Comparison of ENCODE assay signal across 9 mouse cellular contexts in the genomic region with DNA sequence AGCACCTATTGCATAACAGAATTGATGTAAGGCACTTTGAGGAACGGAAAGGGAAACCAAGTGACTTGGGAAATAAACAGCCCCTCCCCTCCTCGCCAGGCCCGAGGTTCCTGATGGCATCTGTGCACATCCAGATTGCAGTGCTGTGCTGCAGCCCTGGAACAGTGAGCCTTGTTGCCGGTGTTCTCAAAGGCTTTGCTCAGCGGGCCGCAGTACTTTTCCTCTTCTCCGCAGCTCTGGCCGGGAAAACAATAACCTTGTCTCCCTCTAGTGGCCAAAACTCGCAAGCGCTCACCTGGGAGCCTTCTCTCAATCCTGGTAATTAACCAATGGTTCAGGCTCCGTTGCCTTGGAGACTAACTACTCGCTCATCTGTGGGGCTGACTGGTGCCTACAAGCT. TPM values are rescaled to one million over a fixed set of nuclear protein-coding genes. Genes with fewer than 3 reads are reported as not detected.
DNase-seq lines count a peak whose midpoint lies in the region; ATAC-seq and TF ChIP-seq lines count a peak whose summit lies in the region.
"Had no signal": no experiment of that assay in that cellular context is flagged by ENCODE, and none has a peak within 500 bp of the region (broad histone marks: within the 10 kb centered on the region; RNA-seq: fewer than 3 reads in every experiment).

No protein-coding gene starts in this region.

- H3K9me3 ChIP-seq in ES-E14 (ENCODE audit: control insufficient read depth, insufficient read depth, low read depth, low read length) = no peaks in the 10 kb centered on the region
- H3K9me3 ChIP-seq in hindbrain, embryonic 11.5 days (ENCODE audit: control insufficient read depth, low read length) = no peaks in the 10 kb centered on the region

- H3K36me3 ChIP-seq in ES-E14 (ENCODE audit: control insufficient read depth, insufficient read depth, low read length, poor library complexity, severe bottlenecking) = no peaks in the 10 kb centered on the region
- no peaks in the 10 kb centered on the region for H3K36me3 ChIP-seq in hindbrain, embryonic 11.5 days (ENCODE audit: control insufficient read depth, insufficient read depth, low read length)

- H3K27me3 ChIP-seq in hindbrain, embryonic 11.5 days (ENCODE audit: control insufficient read depth, insufficient read depth, low read length) = no peaks in the 10 kb centered on the region

- H3K4me1 ChIP-seq in ES-E14 (ENCODE audit: control insufficient read depth in 2 of 2, insufficient read depth in 2 of 2, low read length in 2 of 2, poor library complexity in 1 of 2) = peaks cover 0 to 4% of the 10 kb centered on the region in 2 experiments; a peak in 1 of 4 replicates
- H3K4me1 ChIP-seq in hindbrain, embryonic 11.5 days (replicated peaks; ENCODE audit: control insufficient read depth, insufficient read depth, low read length) = no peaks in the 10 kb centered on the region

- H3K27ac ChIP-seq in ES-E14 (ENCODE audit: insufficient read depth, low read depth, low read length, poor library complexity, severe bottlenecking) = no peak overlapping the region
- no peak overlapping the region for H3K27ac ChIP-seq in hindbrain, embryonic 11.5 days (ENCODE audit: low read depth, low read length)

- 5% methylated on average over 12 of the region's 12 CpGs for WGBS in hindbrain, embryonic 11.5 days

- peak; percentile 70 for ATAC-seq in frontal cortex, adult (ENCODE audit: low TSS enrichment)
- ATAC-seq in hindbrain, embryonic 11.5 days (ENCODE audit: low FRiP score) = peak; percentile 57

- H3K9ac ChIP-seq in ES-E14 (ENCODE audit: insufficient read depth, low read depth, low read length, poor library complexity, severe bottlenecking) = no peak overlapping the region
- H3K9ac ChIP-seq in hindbrain, embryonic 11.5 days (ENCODE audit: low read depth, low read length) = no peak overlapping the region

- H3K4me3 ChIP-seq in ES-E14 (ENCODE audit: insufficient read depth in 1 of 2, low read depth in 1 of 2, low read length in 2 of 2, poor library complexity in 1 of 2, severe bottlenecking in 1 of 2) = no peak overlapping the region
- H3K4me3 ChIP-seq in hindbrain, embryonic 11.5 days (ENCODE audit: low read depth, low read length) = no peak overlapping the region

- in situ Hi-C loops in ES-E14 (cut with MboI; ENCODE audit: low sequenced_read_pairs in 2 of 2, unreplicated experiment in 2 of 2) = no loop called here

- DNase-seq in ES-E14 (ENCODE audit: low read depth, low spot score) = peak; percentile 78
- DNase-seq in cerebellum, adult 18-20 months = peak; percentile 93 to 96
- peak; percentile 87 for DNase-seq in hindbrain, embryonic 11.5 days (ENCODE audit: low spot score)
- DNase-seq in layer of hippocampus, postnatal 14 days (ENCODE audit: low spot score in 2 of 2) = peak; percentile 91 to 94
- DNase-seq in lung, postnatal 10 days = peak; percentile 67
- peak; percentile 61 for DNase-seq in ovary, postnatal 36 days (ENCODE audit: low spot score)
- DNase-seq in thymus, postnatal 4 days = peak; percentile 74

- no peak overlapping the region for H3K4me2 ChIP-seq in hindbrain, embryonic 11.5 days (replicated peaks; ENCODE audit: low read depth, low read length)

TF ChIP-seq in ES-E14, 5 proteins besides CTCF, POLR2A, EP300 and RAD21:
- TF ChIP-seq HCFC1 (IDR thresholded peaks at IDR 0.05; ENCODE audit: borderline replicate concordance, insufficient read depth, low read length) (no peak), MAFK (IDR thresholded peaks at IDR 0.05; ENCODE audit: insufficient read depth, low read depth, low read length) (no peak), ZNF384 (IDR thresholded peaks at IDR 0.05; ENCODE audit: low read depth, low read length) (no peak), ZC3H11A (IDR thresholded peaks at IDR 0.05; ENCODE audit: borderline replicate concordance, low read depth, low read length) (no peak), CHD2 (IDR thresholded peaks at IDR 0.05; ENCODE audit: low read depth, low read length) (no peak)
TF ChIP-seq in ES-E14: peak in this region for 0.

RNA-seq across cellular contexts. Expression of gene Kcna6, which starts 38.4 kb away (rescaled TPM):
- total RNA-seq in ES-E14 (2012; rRNA removed) = 0.42 and 0.67 TPM in 2 replicates
- 5.0 and 6.2 TPM in 2 replicates for polyA plus RNA-seq in hindbrain, embryonic 11.5 days (2014; fragmentation: Nextera tagmentation; extraction: Ambion mirVana)
- 10 to 100 TPM; 47.9 to 48.4 TPM for total RNA-seq in layer of hippocampus, postnatal 14 days (2021)
- total RNA-seq: neutrophil, adult 5-6 weeks had no signal

RNA-seq across cellular contexts. Expression of gene Kcna1, which starts 55.9 kb away (rescaled TPM):
- total RNA-seq in ES-E14 (2012; rRNA removed) = 0.18 and 0.21 TPM in 2 replicates
- 0.40 and 0.64 TPM in 2 replicates for polyA plus RNA-seq in hindbrain, embryonic 11.5 days (2014; fragmentation: Nextera tagmentation; extraction: Ambion mirVana)
- 10 to 100 TPM; 82.0 to 90.5 TPM for total RNA-seq in layer of hippocampus, postnatal 14 days (2021)
- total RNA-seq: neutrophil, adult 5-6 weeks had no signal

Comparison
In these comparisons a context has a peak if more than half of its experiments do, and no peak if none do; other contexts are left out.
1. RNA of gene Kcna6, which starts 38.4 kb away (total RNA-seq): 47.9 to 48.4 TPM in layer of hippocampus, postnatal 14 days; 0.42 to 0.67 TPM in ES-E14; every median in the first group is over 10 times any median in the second.
2. RNA of gene Kcna1, which starts 55.9 kb away (total RNA-seq): 82.0 to 90.5 TPM in layer of hippocampus, postnatal 14 days; 0.18 to 0.21 TPM in ES-E14; every median in the first group is over 10 times any median in the second.
3. Peak in every context shown above with its lines, with median percentiles within 50 percentile points of each other: DNase-seq.